Mouse (Mus musculus) embryonic fibroblast, embryonic 13.5 days (primary cell): ENCODE measurements at regions not wholly inside any gene's neighbourhood (a gene's known extent, or its start where the extent isn't known, plus 50 kb on each side); places are given as distances from the start of the nearest gene placed in this dataset.

ENCODE experiments used
- H3K27ac ChIP-seq: 2 replicates; pipeline ENCODE4 v1.5.1; 2012; ENCODE audit warnings: low read length, control low read depth, inconsistent platforms; ENCODE audit not compliant: insufficient read depth
- H3K4me1 ChIP-seq: 2 replicates; pipeline ENCODE4 v1.6.1; 2011; ENCODE audit warnings: low read length; ENCODE audit not compliant: control insufficient read depth, insufficient read depth
- H3K4me3 ChIP-seq: 2 replicates; pipeline ENCODE4 v1.5.1; 2011; ENCODE audit warnings: mild to moderate bottlenecking, control low read depth, low read length; ENCODE audit not compliant: insufficient read depth
- CTCF ChIP-seq: IDR thresholded peaks from 2 replicates; pipeline ENCODE4 v1.5.1; 2011; ENCODE audit warnings: mild to moderate bottlenecking, control low read depth, low read length, moderate library complexity, borderline replicate concordance; ENCODE audit not compliant: insufficient read depth
- POLR2A ChIP-seq: IDR thresholded peaks from 2 replicates; pipeline ENCODE4 v1.6.1; 2011; ENCODE audit warnings: low read depth, mild to moderate bottlenecking, control low read depth, low read length, moderate library complexity

GRCm38 (mm10) chr2:75605634-75606033, 53.4 kb upstream of the Hnrnpa3 start:
- peaks cover 4% of the 10 kb centered on the region; the same call in 1 of the 2 replicates for H3K4me1 ChIP-seq
- TF ChIP-seq POLR2A, result no peak
- TF ChIP-seq CTCF, result 0 out of 2 replicates have a peak, but pooled peaks have one; percentile 18
- no peak overlapping the region for H3K4me3 ChIP-seq
- no peak overlapping the region for H3K27ac ChIP-seq

DNA sequence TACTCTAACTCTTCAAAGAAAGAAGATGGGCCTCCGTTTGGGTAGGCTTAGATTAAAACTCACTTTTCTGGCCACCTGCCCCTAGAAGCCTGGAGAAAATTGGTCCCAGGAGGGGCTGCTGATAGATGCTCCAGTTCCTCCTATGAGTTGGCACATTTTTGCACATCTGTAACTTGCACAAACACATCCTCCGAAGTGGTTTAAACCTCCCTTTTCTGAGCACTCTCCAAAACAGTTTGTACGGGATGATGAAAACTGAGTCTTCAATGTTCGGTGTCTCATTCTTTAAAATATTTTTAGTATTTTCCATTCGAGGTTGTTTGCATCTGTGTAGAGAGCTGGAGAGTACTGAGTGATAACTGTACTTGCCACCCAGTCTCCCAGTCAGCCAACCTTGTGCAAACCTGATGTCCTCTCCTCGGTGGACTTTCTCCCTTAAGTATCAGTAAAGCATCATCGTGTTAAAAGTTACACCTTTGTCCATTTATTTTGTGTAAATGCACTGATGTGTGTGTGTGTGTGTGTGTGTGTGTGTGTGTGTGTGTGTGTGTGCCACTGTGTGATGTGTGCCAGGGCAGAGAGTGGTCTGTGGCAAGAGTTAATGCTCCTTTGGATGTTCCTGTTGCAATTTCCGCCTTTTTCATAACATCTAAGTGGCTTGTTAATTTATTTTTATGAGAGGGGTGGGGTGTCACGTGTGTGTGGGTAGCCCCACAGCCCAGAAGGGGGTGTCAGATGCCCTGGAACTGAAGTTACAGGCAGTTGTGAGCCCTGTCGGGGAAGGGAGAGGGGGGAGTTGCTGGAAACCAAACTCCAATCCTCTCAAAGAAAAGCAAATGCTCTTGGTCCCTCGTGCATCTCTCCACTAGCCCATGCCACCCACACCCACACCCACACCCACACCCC, 51.8 kb upstream of the Hnrnpa3 start:
- Histone ChIP-seq H3K27ac (no peak overlapping the region), H3K4me3 (no peak overlapping the region), H3K4me1 (peaks cover 9% of the 10 kb centered on the region; the same call in 1 of the 2 replicates)
- TF ChIP-seq POLR2A (no peak), CTCF (no peak)

- 0 out of 2 replicates have a peak overlapping the region, but pooled peaks have one; percentile 94 for H3K27ac ChIP-seq
- H3K4me3 ChIP-seq, result no peak overlapping the region
- H3K4me1 ChIP-seq, result peaks cover 12% of the 10 kb centered on the region; the same call in 1 of the 2 replicates
- TF ChIP-seq CTCF (no peak), POLR2A (no peak)
Measured at GRCm38 (mm10) chr2:75607958-75608357, 51.1 kb upstream of the Hnrnpa3 start.

GRCm38 (mm10) chr2:75608482-75608881, 50.6 kb upstream of the Hnrnpa3 start:
- H3K4me3 ChIP-seq, result no peak overlapping the region
- peaks cover 15% of the 10 kb centered on the region; the same call in 1 of the 2 replicates for H3K4me1 ChIP-seq
- no peak for TF ChIP-seq POLR2A
- TF ChIP-seq CTCF, result no peak
- H3K27ac ChIP-seq, result peak overlapping the region; percentile 94

GRCm38 (mm10) chr2:75609150-75609946, 49.7 kb upstream of the Hnrnpa3 start:
- Histone ChIP-seq H3K4me3 (peak overlapping the region; percentile 27), H3K4me1 (peaks cover 15% of the 10 kb centered on the region; the same call in 1 of the 2 replicates), H3K27ac (peak overlapping the region; percentile 94)
- TF ChIP-seq CTCF, result no peak
- TF ChIP-seq POLR2A, result peak; percentile 26; the same call in 1 of the 2 replicates
